Mouse (Mus musculus) gastrocnemius, adult 2 months (tissue): ENCODE results near the gene Mef2c. TPM values are rescaled to one million over a fixed set of nuclear protein-coding genes. Genes with fewer than 3 reads are reported as not detected.
A peak's percentile ranks its signal among the peaks of the same experiment; 100 is the strongest.

Experiments
- DNase-seq: peaks from one replicate; pipeline ENCODE4 v3.0.0; 2022
- H3K27ac ChIP-seq: fragments of 200-600 bp; 2 replicates; pipeline ENCODE4 v1.8.1; 2022; ENCODE audit warnings: mild to moderate bottlenecking
- H3K4me3 ChIP-seq: fragments of 200-600 bp; 2 replicates; pipeline ENCODE4 v1.8.1; 2022; ENCODE audit warnings: mild to moderate bottlenecking, moderate library complexity
- CTCF ChIP-seq: fragments of 200-600 bp; IDR thresholded peaks from 2 replicates; pipeline ENCODE4 v1.8.1; 2022; ENCODE audit warnings: antibody characterized with exemption, mild to moderate bottlenecking, moderate library complexity
- intact Hi-C: fragments of 180-260 bp; cut with DNase I; formaldehyde crosslinking; loops from one replicate; pipeline ENCODE4 v1.15.1; 2025
- total RNA-seq, 2 experiments: library from RNA; stranded (reverse); gene quantifications; 2 replicates each; pipeline ENCODE4 v1.2.3; 2021

The Mef2c gene
- total RNA-seq, 2 experiments from 2014 or later: 354 to 497 TPM

GRCm38 (mm10) chr13:83583881-83584280 lies 80.0 kb downstream of the Mef2c start:
- DNase-seq: no peak
- H3K4me3 ChIP-seq: no peak overlapping the region
- no peak for TF ChIP-seq CTCF
- peak overlapping the region; percentile 21 for H3K27ac ChIP-seq
- intact Hi-C loops: no loop called here

DNA sequence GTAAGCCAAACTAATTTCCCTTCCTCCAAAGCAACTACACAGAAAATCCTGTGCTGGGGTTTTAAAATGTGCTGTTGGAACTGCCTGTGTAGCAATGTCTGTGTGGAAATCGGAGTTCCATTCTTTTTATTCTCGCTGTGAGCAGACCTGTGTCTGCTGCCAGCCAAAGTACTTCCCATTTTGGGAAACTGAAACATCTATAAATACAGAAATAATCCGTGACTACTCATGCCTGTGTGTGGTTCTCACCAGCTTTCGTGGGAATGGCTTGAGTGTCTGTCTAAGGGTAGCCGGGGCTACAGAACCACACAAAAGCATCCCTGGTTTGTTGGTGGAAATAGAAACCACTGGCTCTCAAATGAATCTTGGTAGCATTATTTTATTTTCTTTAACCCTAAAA lies 81.5 kb downstream of the Mef2c start:
- H3K27ac ChIP-seq: peak overlapping the region; percentile 35; the same call in 1 of the 2 replicates
- no peak for TF ChIP-seq CTCF
- intact Hi-C loops: no loop called here

GRCm38 (mm10) chr13:83588186-83588585 lies 84.4 kb downstream of the Mef2c start:
- H3K27ac ChIP-seq: no peak overlapping the region
- no peak for TF ChIP-seq CTCF
- H3K4me3 ChIP-seq: no peak overlapping the region
- intact Hi-C loops: no loop called here
- DNase-seq: no peak

More for the DNA sequence above, 81.5 kb downstream of the Mef2c start:
- no peak overlapping the region for H3K4me3 ChIP-seq
- DNase-seq: no peak

GRCm38 (mm10) chr13:83590886-83591285 lies 87.1 kb downstream of the Mef2c start:
- no peak for TF ChIP-seq CTCF
- DNase-seq: no peak
- intact Hi-C loops: no loop called here
- no peak overlapping the region for H3K27ac ChIP-seq
- no peak overlapping the region for H3K4me3 ChIP-seq

GRCm38 (mm10) chr13:83595429-83595828 lies 91.6 kb downstream of the Mef2c start:
- H3K27ac ChIP-seq: peak overlapping the region; percentile 76
- DNase-seq: no peak
- intact Hi-C loops: no loop called here
- TF ChIP-seq CTCF: no peak
- no peak overlapping the region for H3K4me3 ChIP-seq

- intact Hi-C loops: no loop called here
- H3K4me3 ChIP-seq: no peak overlapping the region
- peak overlapping the region; percentile 76 for H3K27ac ChIP-seq
- DNase-seq: no peak
- TF ChIP-seq CTCF: no peak
Measured at GRCm38 (mm10) chr13:83596989-83597738, 93.3 kb downstream of the Mef2c start.

DNA sequence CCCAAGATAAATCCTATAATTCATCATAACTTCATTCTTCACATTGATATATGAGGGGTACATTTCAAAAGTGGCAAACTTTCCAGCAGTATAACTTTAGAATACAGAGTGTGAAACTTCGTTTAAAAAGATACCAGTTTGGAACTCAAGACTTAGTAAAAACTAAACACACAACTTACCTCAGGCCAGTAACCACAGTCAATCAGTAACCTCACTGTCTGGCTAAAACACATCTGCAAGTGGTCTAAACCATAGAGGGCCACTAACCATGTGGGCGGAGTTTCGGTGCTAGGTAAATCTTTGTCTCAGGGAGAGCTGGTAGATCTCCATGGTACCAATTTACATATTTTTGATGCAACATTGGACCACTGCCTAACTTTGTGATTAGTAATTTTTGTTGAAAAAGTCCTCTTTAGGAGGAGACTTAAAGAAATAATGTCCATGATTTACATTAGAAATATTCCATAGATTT lies 93.9 kb downstream of the Mef2c start:
- H3K27ac ChIP-seq: peak overlapping the region; percentile 76; the same call in 1 of the 2 replicates
- TF ChIP-seq CTCF: no peak
- H3K4me3 ChIP-seq: no peak overlapping the region
- DNase-seq: no peak
- intact Hi-C loops: no loop called here

DNA sequence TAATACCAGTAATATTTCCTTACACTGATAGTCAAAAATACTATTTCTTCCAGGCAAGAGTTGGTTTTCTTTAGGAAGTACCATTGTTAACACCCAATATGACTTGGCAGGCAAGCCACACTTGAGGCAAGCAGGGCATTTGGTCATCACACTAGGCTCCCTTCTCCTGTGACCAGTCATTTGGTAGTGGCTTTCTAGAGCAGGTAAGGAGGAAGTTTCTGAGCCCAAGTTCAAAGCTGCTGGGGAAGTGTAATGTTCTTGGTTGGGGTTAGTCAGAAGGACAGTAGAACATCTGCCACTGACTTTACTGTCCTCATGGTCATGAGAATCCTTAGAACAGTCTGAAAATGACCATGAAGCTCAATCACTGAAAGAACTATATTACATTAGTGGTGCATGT lies 96.5 kb downstream of the Mef2c start:
- TF ChIP-seq CTCF: no peak
- intact Hi-C loops: loop anchor here (5.0 kb wide), 1 partner anchor 83 kb away; no protein-coding TSS in a partner anchor
- DNase-seq: no peak
- no peak overlapping the region for H3K4me3 ChIP-seq
- H3K27ac ChIP-seq: peak overlapping the region; percentile 64

- peak overlapping the region; percentile 83 for H3K27ac ChIP-seq
- no peak for TF ChIP-seq CTCF
- no peak for DNase-seq
- intact Hi-C loops: loop anchor here (5.0 kb wide), 1 partner anchor 84 kb away; no protein-coding TSS in a partner anchor
- no peak overlapping the region for H3K4me3 ChIP-seq
Measured at GRCm38 (mm10) chr13:83601741-83602140, 97.9 kb downstream of the Mef2c start.

DNA sequence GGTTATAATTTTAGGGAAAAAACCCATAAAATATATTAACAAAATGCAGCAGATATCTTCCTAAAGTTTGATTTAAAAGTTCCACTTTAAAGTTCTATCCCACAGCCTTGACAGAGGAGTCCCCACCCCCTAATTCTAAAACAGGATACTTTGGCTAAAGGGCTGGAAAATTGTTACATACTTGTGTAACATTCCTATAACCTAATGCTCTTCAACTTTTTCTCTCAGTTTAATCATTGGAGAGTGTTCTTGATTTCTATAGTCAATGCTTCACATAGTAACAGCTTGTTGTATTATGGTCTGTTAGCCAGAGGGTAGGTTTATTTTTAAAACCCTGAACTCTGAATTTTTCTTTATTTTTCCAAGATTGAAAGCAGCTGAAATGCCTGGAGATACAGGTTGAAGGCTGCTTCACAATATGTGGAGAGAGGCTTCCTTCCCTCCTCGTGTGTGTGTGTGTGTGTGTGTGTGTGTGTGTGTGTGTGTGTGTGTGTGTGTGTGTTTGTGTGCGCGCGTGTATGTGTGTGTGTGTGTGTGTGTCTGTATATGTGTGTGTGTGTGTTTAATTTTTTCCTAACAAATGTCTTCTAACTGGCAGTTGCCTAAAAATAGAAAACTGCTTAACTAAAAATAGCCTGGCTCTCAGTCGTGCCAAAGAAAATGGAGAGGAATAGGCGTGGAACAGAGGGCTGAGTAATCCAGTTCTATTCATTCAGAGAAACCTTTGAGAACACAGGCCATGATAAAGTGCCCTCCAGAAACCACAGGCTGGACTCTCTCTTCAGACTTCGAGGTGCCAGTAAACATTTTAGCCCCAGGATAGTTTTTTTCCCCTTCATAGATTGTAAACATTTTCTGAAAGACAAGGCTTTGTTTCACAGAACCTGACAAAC lies 99.8 kb downstream of the Mef2c start:
- Histone ChIP-seq H3K4me3 (peak overlapping the region; percentile 3; the same call in 1 of the 2 replicates), H3K27ac (peak overlapping the region; percentile 83)
- TF ChIP-seq CTCF: no peak
- intact Hi-C loops: loop anchor here (5.0 kb wide), 1 partner anchor 86 kb away; no protein-coding TSS in a partner anchor
- peak; percentile 31 for DNase-seq

- no peak for TF ChIP-seq CTCF
- Histone ChIP-seq H3K4me3 (peak overlapping the region; percentile 3; the same call in 1 of the 2 replicates), H3K27ac (peak overlapping the region; percentile 83)
- peak; percentile 68 for DNase-seq
- intact Hi-C loops: loop anchor here (5.0 kb wide), 1 partner anchor 87 kb away; no protein-coding TSS in a partner anchor
Measured at GRCm38 (mm10) chr13:83604320-83604719, 100.5 kb downstream of the Mef2c start.

- TF ChIP-seq CTCF: no peak
- intact Hi-C loops: loop anchor here (5.0 kb wide), 1 partner anchor 87 kb away; no protein-coding TSS in a partner anchor
- H3K27ac ChIP-seq: peak overlapping the region; percentile 83; the same call in 1 of the 2 replicates
- no peak for DNase-seq
- H3K4me3 ChIP-seq: no peak overlapping the region; the same call in 1 of the 2 replicates
Measured at GRCm38 (mm10) chr13:83604785-83605184, 101.0 kb downstream of the Mef2c start.
